Mouse (Mus musculus): ENCODE data around the gene Ifnlr1. TPM values are rescaled to one million over a fixed set of nuclear protein-coding genes. Genes with fewer than 3 reads are reported as not detected.

Gene Ifnlr1
- 0.12 TPM for total RNA-seq (2023)

GRCm38 (mm10) chr4:135685906-135686567, at the start of gene Ifnlr1:
TSS of gene Ifnlr1 (plus strand) at chr4:135686287.

GRCm38 (mm10) chr4:135727817-135728216, 41.7 kb downstream of the Ifnlr1 start, which contains the start of gene Il22ra1:
TSS of gene Il22ra1 (plus strand) at chr4:135728172.

Other genes with a start within 250 kb of the Ifnlr1 start
- not detected for gene Stpg1, start 191.5 kb upstream of the Ifnlr1 start, total RNA-seq (2023)
- 51.7 TPM for gene Nipal3, start 191.2 kb upstream of the Ifnlr1 start, total RNA-seq (2023)
- gene Grhl3, start 112.7 kb upstream of the Ifnlr1 start, total RNA-seq (2023), result not detected
- 0.21 TPM for gene Il22ra1, start 41.9 kb downstream of the Ifnlr1 start, total RNA-seq (2023)
- gene Myom3, start 73.4 kb downstream of the Ifnlr1 start, total RNA-seq (2023), result not detected
- 134 TPM for gene Srsf10, start 169.5 kb downstream of the Ifnlr1 start, total RNA-seq (2023)
- 93.8 TPM for gene Pnrc2, start 187.6 kb downstream of the Ifnlr1 start, total RNA-seq (2023)
- gene Cnr2, start 209.1 kb downstream of the Ifnlr1 start, total RNA-seq (2023), result 13.4 TPM
- gene Fuca1, start 234.4 kb downstream of the Ifnlr1 start, total RNA-seq (2023), result 53.5 TPM